Mouse (Mus musculus): ENCODE measurements around the gene Gm38392.
"Not testable (repeated sequence)": the region's sequence is repeated elsewhere in the genome, so short reads cannot be mapped to it uniquely, and the experiment has no call there.

Gm38392 gene

DNA sequence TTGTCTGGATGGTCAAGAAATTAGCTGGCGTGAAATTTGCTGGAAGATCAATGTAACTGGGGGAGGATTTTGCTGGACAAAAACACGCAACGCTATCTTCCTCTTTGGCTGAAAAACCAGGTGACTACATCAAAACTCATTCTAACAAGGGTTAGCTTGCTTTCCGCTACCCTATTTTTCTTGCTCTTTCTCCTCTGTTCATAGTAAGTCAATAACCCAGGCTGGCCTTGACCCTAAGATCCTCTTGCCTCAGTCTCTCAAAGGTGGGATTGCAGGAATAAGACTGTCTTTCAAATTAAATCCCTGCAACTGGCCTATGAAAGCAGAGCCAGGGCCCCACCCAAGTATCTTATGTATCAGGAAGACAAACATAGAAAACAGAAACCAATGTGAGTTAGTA, at the start of gene Gm38392:
Gene Gm38392 (minus strand): TSS at position 101 of the 400 bp plus-strand sequence.
- no peak for DNase-seq

DNA sequence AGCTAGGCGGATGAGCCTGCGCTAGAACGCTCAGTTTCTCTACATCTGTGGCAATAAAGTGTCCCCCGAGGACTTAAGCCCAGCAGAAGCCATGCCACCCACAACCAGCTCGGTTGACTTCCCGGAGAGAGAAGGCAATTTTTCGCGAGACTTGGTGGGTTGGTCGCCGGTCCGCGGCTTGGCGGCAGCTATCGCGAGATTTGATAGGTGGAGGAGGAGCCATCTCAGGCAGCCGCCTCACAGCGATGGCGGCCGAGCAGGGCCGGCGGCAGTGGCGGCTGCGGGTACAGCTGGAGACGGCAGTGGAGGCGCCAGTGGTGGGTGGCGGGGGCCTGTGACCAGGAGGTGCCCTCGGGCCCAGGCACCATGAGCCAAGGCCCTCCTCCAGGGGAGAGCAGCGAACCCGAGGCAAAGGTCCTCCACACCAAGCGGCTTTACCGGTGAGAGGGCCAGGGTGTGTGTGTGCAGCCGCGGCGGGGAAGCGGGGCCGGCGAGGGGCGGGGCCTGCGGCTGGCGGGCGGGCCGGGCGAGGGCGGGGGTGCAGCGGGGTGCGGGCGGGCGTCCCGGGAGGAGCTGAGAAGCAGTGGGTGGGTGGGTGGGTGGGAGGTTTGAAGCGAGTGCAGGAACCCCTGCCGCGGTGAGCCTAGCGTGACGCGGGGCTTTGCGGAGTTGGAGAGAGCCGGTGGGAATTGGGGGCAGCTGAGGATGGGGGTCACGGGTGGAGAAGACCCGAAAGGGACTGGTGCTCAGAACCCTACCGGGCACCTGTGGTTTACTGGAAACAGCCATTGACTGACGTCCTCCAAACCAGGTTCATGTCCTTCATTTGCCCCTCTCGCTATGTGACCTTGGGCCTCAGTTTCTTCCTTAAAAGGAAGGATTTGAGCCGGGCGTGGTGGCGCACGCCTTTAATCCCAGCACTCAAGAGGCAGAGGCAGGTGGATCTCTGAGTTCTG, 49.3 kb upstream of the Gm38392 start, which contains the start of the genes Tmem79 and Smg5:
Gene Tmem79 (minus strand): TSS at position 91 of the 956 bp plus-strand sequence.
Gene Smg5 (plus strand): TSS at position 203 of the 956 bp plus-strand sequence.
- DNase-seq: peak; percentile 97

DNA sequence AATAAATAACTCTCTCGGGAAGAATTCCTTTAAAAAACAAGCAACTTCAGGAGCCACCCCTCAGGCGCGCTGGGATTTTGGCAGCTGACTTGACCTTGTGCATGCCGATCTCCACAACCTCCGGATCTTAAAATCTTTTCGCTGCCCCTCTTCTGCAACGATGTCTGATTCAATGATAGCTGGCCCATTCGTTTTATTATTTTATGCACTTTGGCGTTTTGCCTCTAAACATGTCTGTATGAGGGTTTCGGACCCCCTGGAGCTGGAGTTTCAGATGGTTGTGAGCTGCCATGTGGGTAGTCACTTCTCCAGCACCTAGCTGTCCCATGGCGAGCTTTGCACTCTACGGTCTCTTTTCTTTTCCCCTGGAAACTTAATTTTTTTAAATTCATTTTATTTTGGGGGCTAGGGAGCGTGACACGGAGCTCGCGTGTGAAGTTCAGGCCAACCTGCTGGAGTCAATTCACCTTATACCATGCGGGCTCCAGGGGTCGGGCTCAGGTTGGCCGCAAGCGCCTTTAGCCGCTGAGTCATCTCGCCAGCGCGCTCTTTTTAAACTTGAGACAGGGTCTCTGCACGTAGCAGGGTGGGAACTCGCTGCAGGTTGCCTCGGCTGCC, 48.5 kb upstream of the Gm38392 start:
- DNase-seq: no peak

DNA sequence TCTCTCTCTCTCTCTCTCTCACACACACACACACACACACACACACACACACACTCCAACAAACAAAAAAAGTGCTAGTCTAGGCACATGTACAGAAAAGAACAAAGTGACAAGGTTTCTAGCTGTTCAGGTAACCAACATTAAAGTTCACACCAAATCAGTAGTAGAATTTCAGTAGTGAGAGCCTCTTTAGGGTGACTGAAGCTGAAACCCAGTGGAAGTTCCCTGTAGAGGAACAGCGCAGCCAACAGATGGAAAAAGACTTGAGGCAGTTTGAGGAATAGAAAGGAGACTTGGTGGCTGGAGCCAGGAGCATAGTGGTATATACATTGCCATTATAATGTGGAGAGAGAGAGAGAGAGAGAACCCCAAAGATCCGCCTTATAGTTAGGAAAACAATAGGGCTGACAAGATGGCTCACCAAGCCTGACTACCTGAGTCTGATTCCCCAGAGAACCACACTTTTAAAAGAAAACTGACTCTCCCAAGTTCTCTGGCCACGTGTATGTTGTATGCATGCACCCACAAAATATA, 48.0 kb upstream of the Gm38392 start:
- no peak for DNase-seq

DNA sequence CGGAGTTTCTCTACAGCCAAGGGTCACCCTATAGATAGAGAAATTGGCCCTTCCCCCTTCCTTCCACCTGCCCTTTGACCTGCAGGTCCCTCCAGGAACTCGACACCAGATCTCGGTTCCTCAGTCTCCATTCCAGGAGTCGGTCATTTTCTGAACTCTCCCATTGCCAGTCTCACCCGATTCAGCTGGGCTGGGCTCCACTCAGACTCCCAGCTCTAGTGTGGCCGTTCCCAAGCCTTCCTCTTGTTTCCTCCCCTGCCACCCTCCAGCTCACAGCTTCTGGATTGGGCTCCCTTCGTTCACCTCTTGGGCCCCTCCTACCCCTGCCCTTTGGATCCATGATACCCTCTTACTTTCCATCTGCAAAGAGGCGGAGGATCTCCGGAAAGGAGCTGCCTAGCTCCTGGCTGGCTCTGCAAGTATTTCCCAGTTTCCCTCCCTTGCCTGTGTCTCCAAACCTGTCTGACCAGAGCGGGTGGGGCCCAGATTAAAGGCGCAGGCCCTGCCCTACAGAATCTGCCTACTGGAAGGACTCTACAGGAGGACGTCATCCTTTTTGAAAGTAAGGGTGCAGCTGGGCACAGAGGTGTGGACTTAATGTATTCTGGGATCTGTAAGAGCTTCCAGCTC, 47.1 kb upstream of the Gm38392 start:
- DNase-seq: peak; percentile 31

DNA sequence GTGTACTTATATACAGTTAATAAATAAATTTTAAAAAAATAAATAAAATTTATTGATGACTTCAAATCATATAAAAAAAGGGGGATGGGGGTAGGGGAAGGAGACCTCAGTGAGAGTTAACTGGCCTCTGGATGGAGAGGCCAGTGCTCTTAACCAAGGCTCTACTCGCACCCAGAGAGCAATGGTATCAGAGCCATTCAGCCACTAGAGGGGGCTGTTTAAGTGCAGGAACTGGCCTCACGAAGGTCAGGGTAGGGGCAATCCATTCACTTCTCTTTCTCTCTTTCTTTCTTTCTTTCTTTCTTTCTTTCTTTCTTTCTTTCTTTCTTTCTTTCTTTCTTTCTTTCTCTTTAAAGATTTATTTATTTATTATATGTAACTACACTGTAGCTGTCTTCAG, 44.3 kb upstream of the Gm38392 start:
- peak; percentile 66 for DNase-seq

DNA sequence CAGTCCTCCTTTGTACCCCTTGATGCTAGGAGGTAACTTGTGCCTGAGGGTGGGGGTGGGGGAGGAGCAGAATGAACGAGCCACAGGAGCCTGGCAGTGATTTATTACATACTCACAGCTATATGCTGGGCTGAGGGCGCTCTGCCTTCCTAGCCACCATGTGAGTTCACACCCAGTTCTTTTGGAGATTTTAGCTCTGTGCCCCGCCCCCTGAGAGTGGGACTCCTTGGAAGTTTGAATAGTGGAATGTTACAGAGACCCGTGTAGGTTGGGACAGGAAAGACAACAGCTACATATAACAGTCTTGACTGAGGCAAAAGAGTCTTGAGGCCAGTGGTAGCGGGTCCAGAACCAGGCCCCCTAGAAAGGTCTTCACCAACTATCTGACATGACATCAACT, 41.9 kb upstream of the Gm38392 start:
- no peak for DNase-seq

DNA sequence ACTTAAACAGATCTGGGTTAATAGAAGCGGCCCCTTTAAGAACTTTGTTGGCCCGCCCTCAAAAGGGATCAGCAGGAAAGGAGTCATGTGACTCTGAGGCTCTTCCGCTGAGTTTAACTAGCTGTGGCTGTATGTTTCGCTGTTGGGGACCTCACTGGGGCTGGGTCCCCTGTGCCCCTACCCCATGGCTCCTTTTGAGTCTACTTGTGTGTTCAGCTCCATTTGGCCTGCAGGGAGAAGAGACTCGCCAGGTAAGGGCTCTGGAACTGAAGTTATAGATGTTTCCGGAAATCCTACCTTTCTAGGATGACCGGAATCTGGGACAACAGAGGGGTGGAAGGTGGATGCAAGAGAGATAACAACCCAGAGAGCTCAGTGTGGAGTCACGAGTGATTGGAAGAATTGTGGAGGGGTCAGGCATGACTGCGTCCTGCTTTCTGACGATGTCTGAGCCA, 38.0 kb upstream of the Gm38392 start, which contains the start of gene Glmp:
Gene Glmp (plus strand): TSS at position 73 of the 455 bp plus-strand sequence.
- peak; percentile 66 for DNase-seq

DNA sequence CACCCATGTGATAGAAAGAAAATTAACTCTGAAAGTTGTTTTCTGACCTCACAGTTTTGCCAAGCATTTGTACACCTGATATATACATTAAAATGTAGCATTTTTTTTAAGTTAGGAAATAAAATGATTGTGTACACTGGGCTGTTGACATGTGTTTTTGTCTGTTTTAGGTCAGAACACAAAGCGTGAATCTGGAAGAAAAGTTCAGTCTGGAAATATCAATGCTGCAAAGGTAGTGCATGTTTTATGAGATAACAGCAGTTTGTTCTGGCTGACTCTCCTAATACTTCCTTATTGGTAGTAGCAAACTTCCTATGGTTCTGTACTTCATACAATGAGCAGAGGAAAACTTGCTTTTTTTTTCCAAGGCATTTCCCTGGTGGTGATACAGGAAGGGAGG, 12.2 kb upstream of the Gm38392 start:
- no peak for DNase-seq

DNA sequence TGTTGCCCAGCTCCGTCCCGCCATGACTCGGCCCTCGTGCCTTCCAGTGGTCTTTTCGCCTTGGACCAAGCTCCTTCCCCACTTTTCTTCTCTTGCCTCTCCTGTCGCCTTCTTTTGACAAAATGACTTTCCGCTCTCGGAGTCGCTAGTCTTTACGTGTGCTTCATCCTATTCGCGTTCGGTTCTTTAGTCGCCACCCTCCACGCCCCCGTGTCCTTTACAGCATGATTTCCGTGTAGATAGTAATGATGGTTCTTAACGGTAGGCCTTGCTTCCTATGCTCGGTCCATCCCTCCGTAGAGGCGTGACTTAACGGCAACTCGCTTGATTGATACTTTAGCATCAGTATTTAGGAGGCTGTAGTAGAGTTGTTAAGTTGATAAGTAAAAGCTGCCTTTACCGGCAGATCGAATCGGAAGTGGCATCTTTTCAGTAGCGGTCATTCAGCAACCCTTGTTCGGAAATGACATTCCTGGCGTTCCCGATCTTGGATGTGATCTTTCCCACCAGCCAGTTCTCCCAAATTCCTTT, 10.4 kb upstream of the Gm38392 start:
- no peak for DNase-seq

DNA sequence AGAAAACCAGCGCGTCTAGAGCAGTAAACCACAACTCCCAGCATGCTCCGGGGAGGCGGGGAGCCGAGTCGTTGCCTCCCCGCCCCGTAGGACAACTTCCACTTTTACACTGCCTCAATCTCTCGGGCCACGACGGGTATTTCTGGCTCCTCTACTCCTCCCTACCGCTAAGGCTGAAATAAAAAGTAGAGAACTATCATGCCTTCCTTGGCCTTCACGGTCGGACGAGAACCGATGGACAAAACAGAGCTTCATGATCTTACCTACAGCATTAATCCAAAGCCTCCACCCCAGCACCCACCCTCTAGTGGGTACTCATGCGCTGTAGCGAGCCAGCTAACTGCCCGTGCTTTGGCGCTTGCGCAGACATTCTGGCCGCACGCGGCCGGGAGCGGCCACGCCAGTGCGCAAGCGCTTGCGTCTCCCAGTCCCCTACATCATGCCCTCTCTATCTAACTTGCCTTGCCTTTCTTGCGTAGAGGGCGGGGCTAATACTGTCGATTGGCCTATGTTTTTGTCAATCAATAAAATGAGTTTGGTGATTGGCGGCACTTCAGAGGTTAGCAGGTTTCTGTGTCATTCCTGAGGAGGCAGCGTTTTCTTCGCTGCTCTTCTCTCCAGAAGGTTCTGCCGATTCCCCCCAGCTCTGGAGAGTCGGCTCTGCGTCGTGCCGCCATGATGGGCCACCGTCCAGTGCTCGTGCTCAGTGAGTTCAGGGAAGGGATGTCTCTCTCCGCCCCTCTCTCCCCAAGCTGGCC, 9.7 kb upstream of the Gm38392 start, which contains the start of the genes Tsacc and Cct3:
Gene Tsacc (minus strand): TSS at position 439 of the 758 bp plus-strand sequence.
Gene Cct3 (plus strand): TSS at position 556 of the 758 bp plus-strand sequence.
- peak; percentile 97 for DNase-seq

DNA sequence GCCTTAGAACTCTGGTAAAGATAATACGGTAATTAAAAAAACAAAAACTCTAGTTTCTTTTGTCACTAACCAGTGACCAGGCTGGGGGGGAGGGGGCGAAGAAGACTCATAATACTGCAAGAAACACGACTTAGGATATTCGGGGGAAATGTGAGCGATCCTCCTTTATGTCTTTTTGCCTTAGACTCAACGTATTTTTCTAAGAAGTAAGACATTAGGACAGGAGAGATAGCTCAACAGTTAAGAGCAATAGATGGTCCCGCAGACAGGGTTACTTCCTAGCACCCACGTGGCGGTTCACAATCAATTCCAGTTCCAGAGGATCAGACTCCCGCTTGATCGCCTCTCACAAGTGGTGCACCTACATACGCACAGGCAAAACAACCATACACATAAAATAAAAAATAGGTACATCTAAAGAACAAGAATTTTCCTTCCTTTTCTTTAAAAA, 9.1 kb upstream of the Gm38392 start:
- no peak for DNase-seq

DNA sequence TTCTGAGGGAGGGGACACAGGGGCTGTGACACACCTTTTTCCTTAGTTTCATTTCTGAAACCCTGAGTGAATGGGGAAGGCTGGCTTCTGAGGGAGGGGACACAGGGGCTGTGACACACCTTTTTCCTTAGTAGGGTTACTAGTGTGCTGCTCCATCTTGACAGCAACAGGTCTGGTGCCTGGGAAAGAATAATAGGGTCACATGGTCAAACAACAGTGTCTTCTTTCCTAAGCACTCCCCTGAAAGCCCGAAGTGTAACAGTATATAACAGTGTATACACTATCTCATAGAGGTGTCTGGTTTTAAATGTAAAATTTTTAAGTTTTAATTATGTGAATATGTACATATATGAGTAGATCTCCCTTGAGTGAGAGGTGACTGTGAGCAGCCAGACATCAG, 8.3 kb upstream of the Gm38392 start:
- not testable (repeated sequence) for DNase-seq

DNA sequence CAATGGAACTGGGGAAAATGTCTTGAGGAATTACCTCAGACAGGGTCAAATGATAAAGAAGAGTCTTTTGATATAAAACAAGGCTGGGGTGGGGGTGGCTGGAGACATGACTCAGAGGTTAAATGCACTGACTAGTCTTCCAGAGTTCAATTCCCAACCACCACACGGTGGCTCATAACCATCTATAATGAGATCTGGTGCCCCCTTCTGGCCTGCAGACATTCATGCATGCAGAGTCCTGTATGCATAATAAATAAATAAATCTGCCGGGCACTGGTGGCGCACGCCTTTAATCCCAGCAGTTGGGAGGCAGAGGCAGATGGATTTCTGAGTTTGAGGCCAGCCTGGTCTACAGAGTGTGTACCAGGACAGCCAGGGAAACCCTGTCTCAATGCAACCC, 5.0 kb upstream of the Gm38392 start:
- peak; percentile 37 for DNase-seq

DNA sequence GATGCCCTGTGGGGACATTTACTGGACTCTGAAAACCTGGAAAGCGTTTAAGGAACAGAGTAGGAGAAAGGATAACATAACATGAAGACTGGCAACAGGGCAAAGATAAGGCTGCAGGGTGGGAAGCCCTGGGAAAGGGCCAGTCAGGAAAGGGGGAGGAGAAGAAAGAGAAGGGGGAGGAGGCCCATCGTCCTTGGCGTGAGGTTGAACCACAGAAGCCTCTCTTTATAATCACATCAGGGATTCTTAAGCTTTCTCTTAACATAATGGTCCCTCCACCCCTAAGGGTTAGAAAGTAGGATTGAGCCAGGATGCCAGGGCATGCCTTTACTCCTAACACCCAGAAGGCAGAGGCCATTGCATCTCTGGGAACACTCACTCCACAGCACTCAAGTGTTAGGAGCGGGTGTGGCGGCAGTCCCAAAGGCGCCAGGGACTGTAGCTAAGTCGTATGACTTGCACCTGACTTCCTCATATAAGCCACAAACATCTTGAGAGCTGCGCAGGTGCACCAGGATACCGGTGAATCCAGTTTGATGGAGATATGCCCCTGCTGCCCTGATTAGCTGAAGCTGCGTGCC, 1.2 kb upstream of the Gm38392 start:
- DNase-seq: peak; percentile 7

DNA sequence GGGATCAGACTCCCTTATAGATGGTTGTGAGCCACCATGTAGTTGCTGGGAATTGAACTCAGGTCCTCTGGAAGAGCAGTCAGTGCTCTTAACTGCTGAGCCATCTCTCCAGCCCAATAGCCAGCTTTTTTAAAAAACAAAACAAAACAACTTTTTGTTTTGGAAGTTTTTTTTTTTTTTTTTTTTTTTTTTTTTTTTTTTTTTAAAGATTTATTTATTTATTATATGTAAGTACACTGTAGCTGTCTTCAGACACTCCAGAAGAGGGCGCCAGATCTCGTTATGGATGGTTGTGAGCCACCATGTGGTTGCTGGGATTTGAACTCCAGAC, 1.5 kb downstream of the Gm38392 start:
- not testable (repeated sequence) for DNase-seq

DNA sequence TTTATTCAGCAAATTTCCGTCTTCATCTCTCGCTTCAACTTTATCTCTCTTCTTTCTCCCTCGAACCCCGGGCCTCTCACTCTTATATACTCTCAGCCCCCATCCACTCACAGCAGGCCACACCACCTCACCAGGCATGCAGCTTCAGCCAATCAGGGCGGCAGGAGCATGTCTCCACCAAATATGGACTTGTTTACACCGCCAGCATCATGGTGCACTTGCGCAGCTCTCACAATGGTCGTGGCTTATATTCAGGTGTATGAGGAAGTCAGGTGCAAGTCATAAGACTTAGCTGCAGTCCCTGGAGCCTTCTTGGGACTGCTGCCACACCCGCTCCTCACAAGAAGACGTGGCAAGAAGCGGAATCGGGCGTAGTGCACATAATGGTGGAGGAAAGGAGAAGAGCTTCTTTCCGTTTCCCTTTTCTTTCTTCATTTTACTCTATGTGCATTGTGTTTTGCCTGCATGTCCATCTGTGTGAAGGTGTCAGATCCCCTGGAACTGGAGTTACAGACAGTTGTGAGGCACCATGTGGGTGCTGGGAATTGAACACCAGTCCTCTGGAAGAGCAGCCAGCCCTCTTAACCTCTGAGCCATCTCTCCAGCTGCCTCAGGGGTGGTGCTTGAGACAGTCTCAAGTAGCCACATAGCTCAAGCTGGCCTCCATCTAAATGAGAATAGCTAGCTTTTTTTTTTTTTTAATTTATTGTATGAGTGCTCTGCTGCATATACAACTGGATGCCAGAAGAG, 2.0 kb downstream of the Gm38392 start:
- DNase-seq: not testable (repeated sequence)

DNA sequence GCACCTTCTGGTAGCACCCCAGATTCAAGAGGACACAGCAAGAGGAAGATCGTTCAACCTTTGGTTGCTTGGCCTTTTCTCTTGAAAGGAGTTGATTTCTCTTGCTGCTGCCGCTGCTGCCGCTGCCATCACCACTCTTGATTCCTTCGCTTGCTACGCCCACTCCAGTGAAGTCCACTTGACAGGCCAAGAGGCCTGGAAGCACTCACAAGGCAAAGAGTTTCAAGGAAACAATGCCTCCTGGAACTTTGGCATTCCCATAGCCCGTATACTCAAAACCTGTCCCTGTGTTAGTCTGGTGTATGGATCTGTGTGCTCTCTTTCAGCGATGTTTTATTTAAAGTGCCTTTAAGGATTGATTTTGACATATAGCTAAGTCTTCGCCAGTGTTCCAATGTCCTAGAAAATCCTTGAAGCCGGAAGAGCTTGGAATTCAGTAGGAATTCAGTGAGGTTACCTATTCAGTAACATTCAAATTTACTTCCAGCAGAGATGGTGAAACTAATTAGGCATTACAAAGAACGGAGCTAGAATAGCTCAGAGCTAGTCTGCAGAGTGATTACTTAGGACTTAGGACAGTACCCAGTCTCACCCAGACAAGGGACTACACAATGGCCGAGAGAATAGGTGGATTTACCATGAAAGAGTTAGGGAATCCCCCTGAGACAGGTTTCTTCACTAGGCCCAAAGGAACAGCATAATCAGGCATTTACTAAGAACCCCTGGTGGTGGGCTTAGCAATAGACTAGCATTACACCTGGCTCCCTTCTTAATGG, 5.7 kb downstream of the Gm38392 start:
- DNase-seq: peak; percentile 65

DNA sequence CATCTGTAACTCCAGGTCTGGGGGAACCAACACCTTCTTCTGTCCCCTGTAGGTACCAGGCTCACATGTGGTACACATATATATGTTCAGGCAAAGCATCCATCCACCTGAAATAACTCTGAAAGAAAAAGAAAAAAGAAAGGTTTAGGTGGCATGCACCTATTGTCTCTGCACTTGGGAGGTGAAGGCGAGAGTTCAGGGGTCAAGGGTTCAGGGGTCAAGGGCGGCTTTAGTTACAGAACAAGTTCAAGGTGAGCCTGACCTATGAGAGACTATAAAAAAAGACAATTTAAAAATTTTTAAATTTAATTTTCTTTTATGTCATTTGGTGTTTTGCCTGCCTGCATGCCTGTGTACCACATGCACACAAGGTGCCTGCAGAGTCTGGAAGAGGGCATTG, 7.0 kb downstream of the Gm38392 start:
- no peak for DNase-seq
